Mouse (Mus musculus): ENCODE measurements around the gene 1810024B03Rik.
"Not testable (repeated sequence)": the region's sequence is repeated elsewhere in the genome, so short reads cannot be mapped to it uniquely, and the experiment has no call there.

1810024B03Rik gene

DNA sequence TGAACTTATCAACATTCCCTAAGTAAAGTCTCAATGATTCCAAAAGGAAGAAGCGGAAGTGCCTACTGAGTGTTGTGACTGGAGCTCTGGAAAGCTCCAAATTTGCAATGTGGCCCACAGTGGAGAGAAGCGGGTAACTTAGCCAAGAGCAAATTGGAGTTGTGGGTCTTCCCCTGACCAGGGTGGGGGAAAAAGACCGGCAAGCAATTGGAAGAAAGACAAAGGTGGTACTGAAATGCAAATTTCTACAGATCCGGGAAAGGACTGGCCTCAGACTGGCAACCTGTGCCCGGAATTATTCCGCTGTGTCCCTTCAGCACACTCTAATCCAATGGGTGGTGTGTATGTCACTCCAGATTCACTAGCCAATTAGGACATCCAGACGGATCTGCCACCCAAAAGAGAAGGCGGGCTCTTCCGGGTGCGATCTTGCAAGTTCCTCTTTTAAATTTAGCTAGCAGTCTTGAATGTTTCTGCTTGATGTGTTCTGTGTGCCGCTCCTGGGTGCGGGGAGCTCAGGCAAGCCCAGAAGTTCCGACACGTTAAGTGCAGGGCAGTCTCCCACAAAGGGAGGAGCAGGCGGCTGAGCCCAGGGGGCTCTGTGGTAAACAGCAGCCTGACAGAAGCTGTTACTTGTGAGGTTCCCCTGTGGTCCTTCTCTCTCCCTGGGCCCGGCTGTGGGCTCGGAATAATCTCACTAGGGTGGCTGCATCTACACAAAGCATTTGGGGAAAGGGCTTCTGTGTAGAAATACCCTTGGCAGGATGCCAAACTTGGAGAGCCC is 25.3 kb downstream of the 1810024B03Rik start:
- peak; percentile 61 for DNase-seq (ENCODE audit: low spot score)

DNA sequence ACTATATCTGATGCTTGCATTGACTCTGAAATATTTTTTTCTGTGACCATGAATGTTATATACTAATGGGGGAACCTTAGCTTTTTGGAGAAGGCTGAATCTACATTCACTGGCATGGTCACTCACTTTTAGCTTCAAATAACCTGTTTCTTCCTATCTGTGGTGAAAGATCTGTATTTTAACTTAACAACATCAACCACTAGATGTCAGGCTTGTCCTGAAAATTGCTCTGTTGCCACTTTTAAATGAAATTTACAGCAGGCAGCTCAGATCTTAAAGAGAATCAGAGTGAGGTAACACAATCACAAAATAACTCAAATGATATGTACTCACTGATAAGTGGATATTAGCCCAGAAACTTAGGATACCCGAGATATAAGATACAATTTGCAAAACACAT is 41.8 kb downstream of the 1810024B03Rik start:
- DNase-seq (ENCODE audit: low spot score): not testable (repeated sequence)

DNA sequence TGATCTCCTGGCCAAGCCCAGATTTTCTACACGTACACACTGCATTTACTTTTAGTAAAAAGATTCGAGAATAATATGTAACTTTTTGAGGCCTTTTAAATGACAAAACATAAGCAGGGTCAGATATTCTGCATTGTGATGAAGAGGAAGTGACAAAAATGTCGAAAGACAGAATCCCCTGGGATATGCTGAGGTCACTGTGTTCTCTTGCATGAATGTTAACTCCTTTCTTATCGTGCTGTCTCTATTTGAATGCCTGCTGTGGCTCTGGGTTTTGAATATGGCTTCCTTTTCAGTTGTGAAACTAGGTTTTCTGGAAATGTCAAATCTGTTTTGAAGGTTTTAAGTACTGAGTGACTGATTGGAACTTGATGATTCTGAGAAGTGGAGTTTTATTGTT is 42.4 kb downstream of the 1810024B03Rik start:
- DNase-seq (ENCODE audit: low spot score): no peak

DNA sequence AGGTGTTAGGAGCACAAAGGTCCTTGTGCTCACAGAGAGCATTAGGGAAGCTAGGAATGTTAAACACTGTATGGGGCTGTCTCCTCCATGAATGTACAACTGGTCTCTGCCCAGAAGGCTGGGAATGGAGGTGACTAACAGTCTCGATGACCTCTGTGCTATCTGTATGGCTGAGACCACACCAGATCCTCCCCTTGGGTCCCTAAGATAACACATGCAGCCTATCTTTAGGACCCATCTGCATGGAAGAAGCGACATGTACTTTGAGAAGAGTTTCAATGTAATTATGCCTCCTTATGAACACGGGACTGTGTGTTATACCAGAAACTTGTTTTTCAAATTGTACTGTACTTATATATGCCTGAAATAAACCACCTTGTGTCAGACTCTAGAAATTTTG is 62.4 kb downstream of the 1810024B03Rik start:
- no peak for DNase-seq (ENCODE audit: low spot score)

DNA sequence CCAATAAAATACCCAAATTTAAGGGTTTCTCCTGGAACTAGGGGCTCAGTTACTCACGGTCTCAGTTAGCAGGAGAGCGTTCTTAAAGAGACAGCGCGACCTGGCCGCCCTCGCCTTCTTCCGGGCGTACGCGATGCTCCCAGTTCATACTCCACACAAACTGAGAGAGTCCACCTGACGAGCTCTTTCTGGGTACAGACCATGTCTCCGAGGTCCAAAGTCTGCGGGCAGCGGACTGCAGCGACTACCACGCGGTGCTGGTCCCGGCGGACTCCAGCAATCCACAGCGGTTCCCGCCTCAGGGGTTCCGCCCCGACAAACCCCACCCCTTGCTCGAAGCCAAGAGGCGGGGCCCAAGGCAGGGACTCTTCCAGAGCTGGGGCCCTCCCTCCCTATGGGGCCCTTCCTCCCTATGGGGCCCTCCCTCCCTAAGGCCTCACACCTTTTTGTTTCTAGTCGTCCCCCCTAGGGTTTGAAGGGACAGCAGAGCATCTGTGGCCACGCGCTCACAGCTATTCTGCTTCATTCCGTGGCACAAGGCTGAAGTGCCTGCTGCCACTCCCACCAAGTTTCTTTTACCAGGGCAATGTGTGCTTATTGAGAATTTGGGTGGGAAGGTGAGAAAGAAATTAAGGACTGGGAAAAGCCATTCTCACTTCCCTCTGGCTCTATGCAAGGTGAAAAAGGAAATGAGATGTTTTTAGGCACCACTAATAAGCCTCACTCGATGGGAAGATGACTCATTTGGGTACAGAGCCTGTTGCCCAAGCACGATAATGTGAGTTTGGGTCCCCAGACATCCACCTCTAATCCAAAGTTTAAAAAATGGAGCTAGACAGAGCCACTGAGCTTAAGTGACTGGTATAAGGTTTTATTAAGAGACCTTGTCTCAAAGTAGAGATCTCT is 64.7 kb downstream of the 1810024B03Rik start, which contains the start of gene Itpripl1:
Itpripl1 (minus strand) TSS at position 285 of the 906 bp plus-strand sequence.
- DNase-seq (ENCODE audit: low spot score): peak; percentile 78

DNA sequence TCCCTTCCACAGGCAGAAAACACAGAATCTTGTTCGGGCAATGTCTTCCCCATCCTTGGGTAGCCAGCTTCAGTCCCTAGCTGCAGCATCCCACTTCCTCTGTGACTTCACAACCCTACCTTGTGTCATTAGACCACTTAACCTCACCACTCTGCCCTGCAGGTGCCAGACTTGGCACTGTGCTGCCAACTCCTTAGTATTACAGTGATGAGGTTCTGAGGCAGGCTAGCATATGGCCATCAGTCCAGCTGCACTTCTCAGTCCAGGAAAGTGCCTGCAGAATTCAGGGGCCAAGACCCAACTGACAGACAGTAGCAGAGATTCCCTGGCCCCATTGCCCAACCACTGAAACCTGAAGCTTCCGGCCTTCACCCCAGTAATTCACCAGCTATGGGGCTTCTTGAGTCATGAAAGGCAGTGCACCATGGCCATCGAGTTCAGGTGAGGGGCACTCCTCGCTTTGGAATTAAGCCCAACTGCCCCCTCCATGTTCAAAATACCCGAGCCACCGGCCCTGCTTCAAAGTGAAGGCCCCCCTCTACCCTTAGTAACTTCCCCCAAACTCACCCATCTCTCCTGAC is 65.4 kb downstream of the 1810024B03Rik start:
- no peak for DNase-seq (ENCODE audit: low spot score)

DNA sequence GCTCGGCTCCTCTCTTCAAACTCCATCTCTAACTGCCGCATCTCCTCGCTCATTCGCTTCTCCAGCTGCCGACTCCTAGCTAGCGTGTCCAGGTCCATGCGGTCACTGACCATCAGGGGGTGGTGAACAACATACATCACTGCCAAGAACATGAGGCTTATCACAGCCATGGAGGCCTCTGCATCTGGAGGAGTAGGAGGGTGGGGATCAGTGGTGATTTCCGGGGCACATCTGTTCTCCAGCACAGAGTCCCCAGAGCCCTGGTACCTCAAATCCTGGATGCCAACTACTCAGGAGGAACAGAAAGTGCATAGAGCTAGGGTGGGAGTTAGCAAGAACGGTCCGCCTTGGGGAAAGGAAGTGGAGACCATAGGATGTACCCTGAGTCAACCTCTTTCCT is 66.0 kb downstream of the 1810024B03Rik start:
- no peak for DNase-seq (ENCODE audit: low spot score)

DNA sequence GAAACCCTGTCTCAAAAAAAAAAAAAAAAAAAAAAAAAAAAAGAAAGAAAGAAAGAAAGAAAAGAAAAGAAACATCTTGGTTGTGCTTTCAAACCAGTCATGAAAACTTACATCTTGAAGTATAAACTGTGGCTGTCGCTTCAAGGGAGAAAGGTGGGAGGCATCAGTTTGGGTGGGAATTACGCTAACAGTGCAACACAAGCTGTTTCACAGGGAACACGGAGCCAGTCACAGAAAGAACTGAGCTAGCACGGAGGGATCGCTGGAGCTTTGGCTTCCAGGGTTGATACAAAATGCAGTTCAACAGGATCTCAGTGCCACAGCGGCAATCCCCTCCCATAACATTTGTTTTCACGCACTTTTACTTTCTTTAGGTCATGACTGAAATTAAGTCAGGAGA is 68.1 kb downstream of the 1810024B03Rik start:
- no peak for DNase-seq (ENCODE audit: low spot score)

DNA sequence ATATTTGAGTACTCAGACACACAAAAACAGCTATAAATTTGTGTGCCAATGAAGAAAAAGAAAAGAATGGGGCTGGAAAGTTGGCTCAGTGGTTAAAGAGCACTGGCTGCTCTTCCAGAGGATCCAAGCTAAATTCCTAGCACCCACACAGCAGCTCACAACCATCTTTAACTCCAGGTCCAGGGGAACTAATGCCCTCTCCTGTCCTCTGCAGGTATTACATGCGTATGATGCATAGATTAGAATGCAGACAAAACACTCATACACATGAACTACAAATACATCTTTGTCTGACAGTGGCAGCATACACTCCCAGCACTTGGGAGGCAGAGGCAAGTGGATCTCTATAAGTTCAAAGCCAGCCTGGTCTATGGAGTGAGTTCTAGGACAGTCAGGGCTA is 68.5 kb downstream of the 1810024B03Rik start:
- DNase-seq (ENCODE audit: low spot score): no peak

DNA sequence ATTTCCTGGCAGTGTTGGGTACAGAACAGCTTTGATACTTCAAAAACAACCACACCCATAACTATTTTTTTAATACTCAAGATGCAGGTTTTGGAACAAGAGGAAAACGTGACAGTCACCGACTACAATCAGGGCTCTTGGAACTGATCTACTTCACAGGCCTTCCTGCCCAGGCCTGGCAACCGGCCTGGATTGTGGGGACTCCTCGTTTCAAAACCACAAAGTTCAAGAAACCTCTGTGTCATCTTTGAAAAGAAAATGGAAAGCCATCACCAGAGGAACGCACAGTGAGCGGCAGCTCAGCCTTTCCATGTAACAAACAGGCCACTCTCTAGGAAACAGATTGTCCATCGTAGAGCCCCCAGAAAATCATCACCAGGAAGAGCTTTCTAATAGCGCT is 69.0 kb downstream of the 1810024B03Rik start:
- no peak for DNase-seq (ENCODE audit: low spot score)

DNA sequence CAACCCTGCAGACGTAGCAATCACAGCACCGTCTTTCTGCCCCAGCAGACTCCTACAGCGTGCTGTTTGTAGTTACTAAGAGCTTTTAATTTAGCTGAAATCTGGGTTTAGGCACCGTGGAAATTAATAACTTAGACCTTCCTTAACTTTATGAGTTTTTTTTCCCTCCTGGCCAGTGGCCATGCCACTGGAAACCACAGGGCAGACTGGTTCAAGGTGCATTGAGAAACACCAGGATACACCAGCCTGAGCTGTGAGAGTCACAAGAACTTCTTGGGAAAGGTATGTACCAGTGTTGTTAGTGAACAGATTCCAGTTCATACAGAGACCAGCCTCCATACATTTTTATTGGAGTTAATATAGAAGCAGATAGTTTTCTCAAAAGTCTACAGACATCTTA is 69.6 kb downstream of the 1810024B03Rik start:
- no peak for DNase-seq (ENCODE audit: low spot score)

DNA sequence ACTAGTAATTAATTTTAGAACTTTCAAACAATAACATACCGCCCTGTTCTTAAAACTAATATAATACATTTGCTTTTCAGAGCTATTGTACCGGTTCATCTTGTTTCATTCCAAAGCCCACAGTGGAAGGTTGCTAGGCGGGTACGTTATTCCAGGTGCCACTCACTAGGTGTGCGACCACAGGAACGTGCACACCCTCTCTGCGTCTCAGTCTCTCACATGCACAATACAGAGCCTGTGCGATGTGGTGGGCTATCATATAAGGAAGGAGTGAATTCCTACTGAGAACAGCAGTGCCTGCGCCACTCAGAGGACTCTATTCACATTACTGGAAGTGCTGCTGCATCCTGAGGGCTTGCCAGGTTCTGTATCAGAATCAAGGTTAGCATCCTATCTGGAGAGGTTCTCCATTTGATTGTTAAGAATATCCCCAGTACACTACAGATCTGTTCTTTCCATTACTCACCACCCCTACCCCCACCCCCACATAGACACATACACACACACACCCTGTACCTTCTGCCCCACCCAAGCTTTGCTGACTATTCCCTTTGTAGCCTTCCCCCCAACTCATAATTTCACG is 70.2 kb downstream of the 1810024B03Rik start:
- DNase-seq (ENCODE audit: low spot score): no peak

DNA sequence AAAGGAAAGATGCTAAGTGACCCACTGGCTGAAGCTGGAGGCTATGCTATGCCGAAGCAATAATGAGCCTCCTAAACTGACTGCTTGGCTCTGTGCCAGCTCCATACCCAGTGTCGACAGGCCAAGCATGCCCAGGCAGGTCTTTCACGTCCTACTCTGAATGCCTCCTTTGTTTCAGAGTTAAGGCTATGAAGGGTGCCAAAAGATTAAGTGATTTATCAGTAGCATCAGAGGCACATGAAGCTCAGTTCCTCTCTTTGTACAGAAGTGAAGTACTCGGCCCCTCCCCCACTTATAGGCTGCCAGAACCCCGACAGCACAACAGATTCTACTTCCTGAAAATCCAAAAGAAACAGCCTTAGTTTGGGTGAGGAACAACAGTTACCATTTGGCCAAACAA is 71.1 kb downstream of the 1810024B03Rik start:
- DNase-seq (ENCODE audit: low spot score): no peak

Measured in ovary, postnatal 36 days (tissue).